Mouse (Mus musculus): ENCODE data around the gene Fam19a2. TPM values are rescaled to one million over a fixed set of nuclear protein-coding genes. Genes with fewer than 3 reads are reported as not detected.
A peak's percentile ranks its signal among the peaks of the same experiment; 100 is the strongest.

Fam19a2 gene
- total RNA-seq, 2 experiments from 2014 or later = 68.7 to 70.7 TPM

DNA sequence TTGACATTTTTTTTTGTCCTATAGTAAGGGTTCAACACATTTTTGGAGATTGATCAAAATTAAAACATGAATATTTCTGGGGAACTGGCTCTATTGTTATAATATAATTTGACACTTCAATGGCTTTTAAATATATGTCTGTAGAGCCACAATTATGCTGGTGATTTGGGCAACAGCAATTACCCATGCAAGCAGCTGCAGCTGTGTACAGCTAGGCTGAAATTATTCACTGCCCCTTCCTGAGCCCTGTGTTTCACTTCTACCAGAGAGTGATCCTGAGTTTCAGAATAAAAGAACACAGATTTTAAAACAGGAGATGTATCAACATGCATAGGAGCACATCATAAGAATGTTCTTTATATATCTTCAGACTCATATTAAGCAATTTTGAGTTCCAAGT lies 43.5 kb downstream of the Fam19a2 start:
- DNase-seq (ENCODE audit: extremely low spot score in 1 of 2, low spot score in 2 of 2) = no peak
- no peak overlapping the region for H3K4me3 ChIP-seq
- TF ChIP-seq CTCF (IDR thresholded peaks at IDR 0.05) = no peak
- intact Hi-C loops (cut with DNase I) = no loop called here
- no peak overlapping the region for H3K27ac ChIP-seq

DNA sequence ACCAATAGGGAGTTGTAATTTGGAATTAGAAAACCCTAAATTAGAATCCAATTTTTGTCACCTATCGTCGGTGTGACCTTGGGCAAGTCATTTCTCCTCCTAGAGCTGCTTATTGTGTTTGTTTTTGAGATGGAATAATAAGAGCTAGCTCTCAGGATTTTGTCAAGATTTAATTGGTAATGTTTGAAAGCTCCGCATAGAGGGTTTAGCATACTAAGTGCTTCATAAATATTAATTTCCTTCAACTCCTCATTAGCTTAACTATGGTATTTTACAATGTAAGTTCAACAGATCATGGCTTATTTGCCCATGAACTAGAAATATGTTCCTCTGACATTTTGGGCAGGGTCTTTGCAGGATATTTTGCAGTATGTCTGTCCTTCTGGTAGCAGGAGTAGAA lies 62.5 kb downstream of the Fam19a2 start:
- Histone ChIP-seq H3K4me3 (no peak overlapping the region), H3K27ac (no peak overlapping the region)
- intact Hi-C loops (cut with DNase I) = no loop called here
- no peak for TF ChIP-seq CTCF (IDR thresholded peaks at IDR 0.05)
- DNase-seq (ENCODE audit: extremely low spot score in 1 of 2, low spot score in 2 of 2) = no peak

DNA sequence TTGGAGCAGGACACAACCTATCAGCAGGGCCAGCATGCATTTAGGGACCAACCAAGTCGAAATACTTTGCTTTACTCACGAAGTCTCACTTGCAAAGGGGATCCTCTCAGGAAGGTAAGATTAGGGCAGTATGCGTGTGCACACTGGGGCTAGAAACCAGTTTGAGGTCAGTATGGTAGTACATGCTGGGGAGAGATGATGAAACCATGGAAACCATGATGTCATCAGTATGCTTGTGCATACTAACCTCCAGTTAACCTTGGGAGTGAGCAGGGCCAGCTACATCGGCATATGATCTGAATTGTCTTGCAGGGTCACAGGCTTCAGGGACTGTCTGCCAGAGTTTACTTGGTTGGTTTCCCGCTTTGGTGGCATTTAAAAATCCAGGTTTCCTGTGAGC lies 77.5 kb downstream of the Fam19a2 start:
- intact Hi-C loops (cut with DNase I) = no loop called here
- H3K4me3 ChIP-seq = no peak overlapping the region
- DNase-seq (ENCODE audit: extremely low spot score in 1 of 2, low spot score in 2 of 2) = no peak
- no peak overlapping the region for H3K27ac ChIP-seq
- no peak for TF ChIP-seq CTCF (IDR thresholded peaks at IDR 0.05)

DNA sequence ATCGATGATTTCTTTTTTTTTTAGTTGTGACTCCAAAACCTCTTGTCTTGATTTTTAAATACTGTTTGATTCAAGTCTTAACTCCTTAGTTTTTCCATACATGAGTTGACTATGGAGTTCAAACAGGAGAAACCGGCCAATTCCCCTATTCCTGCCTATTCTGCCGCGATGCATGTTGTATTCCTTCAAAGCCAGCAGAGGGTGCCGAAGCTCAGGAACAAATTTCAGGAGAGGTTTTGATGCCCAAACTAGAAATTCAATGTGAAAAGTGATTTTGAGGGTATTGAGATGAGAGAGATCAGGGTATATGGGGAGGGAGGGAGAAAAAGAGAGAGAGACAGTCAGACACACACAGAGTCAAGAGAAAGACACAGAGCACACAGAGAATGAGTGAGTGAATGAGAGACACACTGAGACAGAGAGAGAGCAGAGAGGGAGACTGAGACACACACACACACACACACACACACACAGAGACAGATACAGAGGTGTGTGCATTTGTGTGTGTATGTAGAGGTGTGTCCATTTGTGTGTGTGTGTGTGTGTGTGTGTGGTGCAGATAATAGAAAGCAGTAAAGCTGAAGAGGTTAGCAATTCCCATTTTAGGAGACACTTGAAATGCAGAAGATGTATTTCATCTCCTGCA lies 78.9 kb downstream of the Fam19a2 start:
- peak; percentile 67 for TF ChIP-seq CTCF (IDR thresholded peaks at IDR 0.05)
- intact Hi-C loops (cut with DNase I) = no loop called here
- DNase-seq (ENCODE audit: extremely low spot score in 1 of 2, low spot score in 2 of 2) = peak; percentile 36 to 42
- H3K4me3 ChIP-seq = no peak overlapping the region
- no peak overlapping the region for H3K27ac ChIP-seq

DNA sequence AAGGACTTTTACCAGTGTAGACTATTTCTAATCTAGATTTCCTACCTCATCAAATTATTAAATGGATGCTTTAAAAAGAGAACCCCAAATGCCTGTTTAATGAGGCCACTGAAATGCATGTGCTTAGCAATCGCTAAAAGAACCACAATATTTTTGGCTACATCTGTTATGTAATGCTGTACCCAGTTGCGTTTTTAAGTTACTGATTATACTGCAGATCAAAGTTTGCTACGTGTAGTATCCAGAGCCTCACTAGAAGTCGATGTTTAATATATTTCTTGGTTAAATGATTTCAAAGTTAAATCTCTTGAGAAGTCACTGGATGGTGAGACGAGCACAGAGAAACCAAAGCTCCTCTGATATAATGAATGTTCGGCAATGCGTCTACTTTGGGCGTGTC lies 82.5 kb downstream of the Fam19a2 start:
- no peak overlapping the region for H3K4me3 ChIP-seq
- no peak for TF ChIP-seq CTCF (IDR thresholded peaks at IDR 0.05)
- no peak overlapping the region for H3K27ac ChIP-seq
- no peak for DNase-seq (ENCODE audit: extremely low spot score in 1 of 2, low spot score in 2 of 2)
- intact Hi-C loops (cut with DNase I) = no loop called here

DNA sequence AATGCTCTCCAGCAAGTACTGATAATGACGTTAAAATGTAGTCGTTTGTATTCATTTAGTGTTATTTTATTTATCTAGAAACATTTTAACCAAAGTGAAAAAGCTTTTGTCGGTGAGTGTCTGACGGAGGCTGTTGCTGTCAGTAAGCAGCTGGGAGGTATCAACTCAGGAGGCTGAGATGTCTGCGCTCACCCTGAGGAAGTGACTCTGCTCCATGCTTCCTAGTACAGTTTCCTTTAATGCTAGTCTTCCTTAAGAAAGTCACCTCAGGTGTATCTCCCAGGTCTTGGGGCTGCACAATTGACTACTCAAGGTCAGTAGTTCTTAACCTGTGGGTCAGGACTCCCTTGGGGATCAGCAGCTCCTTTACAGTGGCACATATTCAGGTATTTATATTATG lies 89.9 kb downstream of the Fam19a2 start:
- DNase-seq (ENCODE audit: extremely low spot score in 1 of 2, low spot score in 2 of 2) = no peak
- intact Hi-C loops (cut with DNase I) = loop anchor here (5.0 kb wide), 1 partner anchor 74 kb away; no protein-coding TSS in a partner anchor
- H3K4me3 ChIP-seq = no peak overlapping the region
- H3K27ac ChIP-seq = no peak overlapping the region
- no peak for TF ChIP-seq CTCF (IDR thresholded peaks at IDR 0.05)

DNA sequence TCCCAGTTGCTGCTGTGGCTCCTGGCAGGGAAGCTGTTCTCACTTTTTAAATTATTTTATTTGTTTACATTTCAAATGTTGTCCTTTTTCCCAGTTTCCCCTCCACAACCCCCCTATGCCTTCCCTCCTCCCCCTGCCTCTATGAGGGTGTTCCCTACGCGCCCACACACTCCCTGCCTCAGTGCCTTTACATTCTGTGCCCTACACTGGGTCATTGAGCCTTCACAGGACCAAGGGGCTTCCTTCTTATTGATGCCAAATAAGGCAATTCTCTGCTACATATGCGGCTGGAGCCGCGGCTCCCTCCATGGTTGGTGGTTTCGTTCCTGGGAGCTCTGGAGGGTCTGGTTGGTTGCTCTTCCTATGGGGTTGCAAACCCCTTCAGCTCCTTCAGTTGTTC lies 93.2 kb downstream of the Fam19a2 start:
- H3K4me3 ChIP-seq = no peak overlapping the region
- intact Hi-C loops (cut with DNase I) = no loop called here
- no peak for TF ChIP-seq CTCF (IDR thresholded peaks at IDR 0.05)
- no peak for DNase-seq (ENCODE audit: extremely low spot score in 1 of 2, low spot score in 2 of 2)
- H3K27ac ChIP-seq = no peak overlapping the region

DNA sequence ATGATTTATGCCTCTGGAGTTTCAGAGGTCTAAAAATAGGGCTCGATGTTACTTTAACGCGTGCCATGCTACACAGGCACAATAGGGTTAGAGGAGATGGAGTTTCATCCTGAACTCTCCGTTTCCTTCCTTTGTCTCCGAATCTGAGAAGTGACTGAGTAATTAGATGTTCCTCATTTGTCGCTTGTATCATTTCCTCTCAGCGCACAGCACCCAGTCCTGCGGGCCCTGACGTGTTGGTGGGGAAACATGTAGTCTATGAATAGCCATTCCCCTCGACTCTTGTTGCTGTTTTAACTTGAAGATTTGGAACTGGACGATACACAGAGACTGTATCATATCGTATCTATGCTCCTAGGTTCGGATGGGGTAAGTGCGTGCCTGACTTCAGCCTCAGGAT lies 96.7 kb downstream of the Fam19a2 start:
- TF ChIP-seq CTCF (IDR thresholded peaks at IDR 0.05) = no peak
- intact Hi-C loops (cut with DNase I) = no loop called here
- no peak for DNase-seq (ENCODE audit: extremely low spot score in 1 of 2, low spot score in 2 of 2)

DNA sequence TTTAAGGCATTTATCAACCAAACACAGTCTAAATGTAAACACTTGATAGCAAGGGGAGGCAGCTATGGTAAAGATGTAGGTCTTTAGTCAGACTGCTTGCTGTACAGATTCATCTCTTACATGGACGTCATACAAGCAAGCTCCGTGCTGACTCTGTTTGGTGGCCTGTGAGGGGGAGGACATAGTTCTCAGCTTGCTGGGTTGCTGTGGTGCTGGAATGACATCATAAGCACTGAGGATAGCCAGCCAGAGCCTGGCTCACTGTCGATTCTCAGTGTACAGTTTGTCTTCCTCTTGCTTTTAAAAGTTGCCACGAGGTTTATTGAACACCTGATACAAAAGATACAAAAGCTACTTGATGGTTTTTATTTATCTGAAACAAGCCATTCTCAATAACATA lies 100.8 kb downstream of the Fam19a2 start:
- intact Hi-C loops (cut with DNase I) = no loop called here
- TF ChIP-seq CTCF (IDR thresholded peaks at IDR 0.05) = no peak
- Histone ChIP-seq H3K27ac (no peak overlapping the region), H3K4me3 (no peak overlapping the region)
- peak in 1 of 2 experiments; percentile 44 for DNase-seq (ENCODE audit: extremely low spot score in 1 of 2, low spot score in 2 of 2)

More for the DNA sequence above, 96.7 kb downstream of the Fam19a2 start:
- Histone ChIP-seq H3K27ac (no peak overlapping the region), H3K4me3 (no peak overlapping the region)

DNA sequence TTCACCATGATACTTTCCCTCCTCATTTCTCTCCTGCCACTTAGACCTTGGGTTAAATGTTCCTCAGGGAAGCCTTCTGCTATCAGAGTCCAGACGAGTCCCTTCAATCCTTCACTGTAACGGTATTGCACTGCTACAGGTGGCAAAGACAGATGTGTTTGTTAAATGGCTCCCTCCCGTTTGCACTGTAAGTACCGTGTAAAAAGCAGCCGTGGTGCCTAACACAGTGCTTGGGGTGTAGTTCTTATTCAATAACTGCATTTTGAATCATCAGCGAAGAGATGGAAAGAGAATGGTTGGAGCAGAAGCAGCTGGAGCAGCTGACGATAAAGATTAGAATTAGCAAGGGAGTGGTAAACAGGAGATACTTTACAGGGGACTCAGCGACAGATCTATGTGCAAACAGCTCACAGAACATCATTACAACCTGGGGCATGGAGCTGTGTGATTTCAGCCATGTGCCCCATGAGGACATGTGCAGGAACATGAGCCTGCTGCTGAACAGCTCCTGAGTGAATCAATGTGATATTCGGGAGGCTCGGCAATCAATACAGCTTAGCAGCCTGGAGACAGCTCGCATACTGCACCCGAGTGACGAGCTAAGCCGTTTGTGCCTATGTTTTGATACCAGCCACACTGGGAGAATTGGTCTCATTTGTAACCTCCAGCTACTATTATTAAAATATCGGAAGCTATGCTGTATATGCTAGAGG lies 103.5 kb downstream of the Fam19a2 start:
- no peak for DNase-seq (ENCODE audit: extremely low spot score in 1 of 2, low spot score in 2 of 2)
- intact Hi-C loops (cut with DNase I) = no loop called here
- no peak overlapping the region for H3K4me3 ChIP-seq
- no peak for TF ChIP-seq CTCF (IDR thresholded peaks at IDR 0.05)
- no peak overlapping the region for H3K27ac ChIP-seq

DNA sequence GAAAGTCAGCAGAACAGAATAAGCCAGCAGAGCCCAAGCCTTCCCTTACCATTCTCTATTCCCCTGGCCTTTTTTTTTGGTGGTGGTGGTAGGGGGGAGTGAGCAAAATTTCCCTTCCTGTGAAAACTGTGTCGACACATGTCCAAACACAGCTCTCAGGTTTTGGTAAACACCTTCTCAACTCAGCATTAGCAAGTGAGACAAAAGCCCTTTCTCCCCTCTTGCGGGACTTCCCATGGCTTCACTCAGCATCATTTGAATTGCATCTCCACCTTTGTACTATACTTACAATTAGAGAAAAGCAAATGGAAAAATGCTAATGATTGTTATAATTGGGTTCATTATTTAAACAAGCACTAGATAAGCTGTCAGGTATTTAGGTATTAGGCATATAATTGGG lies 119.5 kb downstream of the Fam19a2 start:
- no peak for TF ChIP-seq CTCF (IDR thresholded peaks at IDR 0.05)
- Histone ChIP-seq H3K4me3 (no peak overlapping the region), H3K27ac (no peak overlapping the region)
- no peak for DNase-seq (ENCODE audit: extremely low spot score in 1 of 2, low spot score in 2 of 2)
- intact Hi-C loops (cut with DNase I) = no loop called here

DNA sequence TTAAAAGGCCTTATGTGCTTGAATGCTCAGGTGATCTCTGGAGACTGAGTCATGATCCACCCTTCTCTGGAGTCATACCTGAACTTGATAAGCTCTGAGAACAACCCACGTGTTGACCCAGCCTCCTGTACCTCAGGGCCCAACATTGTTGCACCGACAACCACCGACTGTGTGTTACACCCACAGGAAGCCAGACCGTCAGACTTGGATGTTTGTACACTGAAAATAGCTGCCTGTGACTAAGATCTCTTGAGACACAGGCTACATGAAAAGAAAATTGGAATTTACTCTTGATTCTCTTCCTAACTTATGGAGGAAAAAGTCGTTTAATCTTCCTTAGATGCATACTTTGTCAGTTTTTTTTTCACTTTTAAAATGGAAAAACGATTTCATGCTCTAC lies 121.8 kb downstream of the Fam19a2 start:
- Histone ChIP-seq H3K27ac (no peak overlapping the region), H3K4me3 (no peak overlapping the region)
- no peak for TF ChIP-seq CTCF (IDR thresholded peaks at IDR 0.05)
- intact Hi-C loops (cut with DNase I) = no loop called here
- no peak for DNase-seq (ENCODE audit: extremely low spot score in 1 of 2, low spot score in 2 of 2)

DNA sequence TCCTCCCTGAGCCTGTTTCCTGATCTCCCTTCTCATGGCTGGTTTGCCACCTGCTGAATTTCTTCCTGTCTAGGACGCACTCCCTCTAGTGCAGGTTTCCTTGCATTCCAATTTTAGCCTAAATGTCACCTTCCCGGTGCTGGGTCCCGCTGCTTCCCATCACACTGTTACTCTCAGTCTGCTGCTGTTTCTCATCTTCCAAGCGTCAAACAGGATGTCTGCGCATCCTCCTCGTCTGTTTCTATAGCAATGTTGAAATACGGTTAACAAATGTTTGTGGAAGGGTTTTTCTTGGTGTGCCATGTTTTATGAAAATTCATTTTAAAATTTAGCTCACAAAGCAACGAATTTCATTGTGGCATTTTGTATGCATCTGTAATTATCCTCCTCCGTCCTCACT lies 131.6 kb downstream of the Fam19a2 start:
- TF ChIP-seq CTCF (IDR thresholded peaks at IDR 0.05) = no peak; the same call in 1 of the 2 replicates
- peak overlapping the region; percentile 32; the same call in 1 of the 2 replicates for H3K27ac ChIP-seq
- no peak for DNase-seq (ENCODE audit: extremely low spot score in 1 of 2, low spot score in 2 of 2)
- H3K4me3 ChIP-seq = 0 out of 2 replicates have a peak overlapping the region, but pooled peaks have one; percentile 11
- intact Hi-C loops (cut with DNase I) = no loop called here
